Mouse (Mus musculus): ENCODE measurements around the gene Top3b.
A peak's percentile ranks its signal among the peaks of the same experiment; 100 is the strongest.

The Top3b gene

GRCm38 (mm10) chr16:16897056-16897584 lies 26.6 kb downstream of the Top3b start:
- DNase-seq (ENCODE audit: low spot score in 2 of 2) = no peak

- no peak for DNase-seq (ENCODE audit: low spot score in 2 of 2)
These were observed 31.8 kb downstream of the Top3b start for GRCm38 (mm10) chr16:16902329-16902728.

DNA sequence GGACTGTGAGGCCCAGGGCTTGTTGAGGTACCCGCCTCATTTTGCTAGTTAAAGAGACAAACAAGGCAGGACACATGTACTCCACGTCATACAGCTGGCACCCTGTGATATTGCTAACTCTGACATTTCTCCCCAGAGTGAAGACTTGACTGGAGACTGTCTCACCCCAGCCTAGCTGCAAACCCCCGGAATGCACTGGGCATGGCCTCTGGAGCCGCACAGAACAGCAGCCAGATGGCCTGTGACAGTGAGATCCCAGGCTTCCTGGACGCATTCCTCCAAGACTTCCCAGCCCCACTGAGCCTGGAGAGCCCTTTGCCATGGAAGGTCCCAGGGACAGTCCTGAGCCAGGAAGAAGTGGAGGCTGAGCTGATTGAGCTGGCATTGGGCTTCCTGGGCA lies 32.7 kb downstream of the Top3b start:
- DNase-seq (ENCODE audit: low spot score in 2 of 2) = no peak

DNA sequence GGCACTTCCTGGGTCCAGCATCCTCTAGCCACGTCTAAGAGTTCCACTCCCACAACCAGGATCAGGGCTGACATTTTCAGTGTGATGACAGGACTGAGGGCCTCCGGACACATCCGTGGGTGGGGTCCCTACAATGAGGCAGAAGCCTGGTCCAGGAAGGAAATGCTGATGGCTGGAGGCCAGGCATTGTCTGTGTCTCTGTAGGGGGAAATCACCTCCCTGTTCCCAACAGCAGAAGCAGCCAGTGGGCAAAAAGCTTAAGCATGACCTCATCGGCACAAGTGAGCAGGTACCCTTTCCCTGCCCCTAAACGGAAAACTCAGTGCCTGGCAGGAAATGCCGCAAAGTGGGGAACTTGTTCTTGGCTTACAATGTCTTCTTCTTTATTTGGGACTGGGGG lies 37.3 kb downstream of the Top3b start:
- no peak for DNase-seq (ENCODE audit: low spot score in 2 of 2)

- DNase-seq (ENCODE audit: low spot score in 2 of 2) = peak; percentile 79 to 82
These were observed 41.4 kb downstream of the Top3b start for GRCm38 (mm10) chr16:16911641-16912597.

GRCm38 (mm10) chr16:16913440-16913839 lies 42.9 kb downstream of the Top3b start:
- no peak for DNase-seq (ENCODE audit: low spot score in 2 of 2)

DNA sequence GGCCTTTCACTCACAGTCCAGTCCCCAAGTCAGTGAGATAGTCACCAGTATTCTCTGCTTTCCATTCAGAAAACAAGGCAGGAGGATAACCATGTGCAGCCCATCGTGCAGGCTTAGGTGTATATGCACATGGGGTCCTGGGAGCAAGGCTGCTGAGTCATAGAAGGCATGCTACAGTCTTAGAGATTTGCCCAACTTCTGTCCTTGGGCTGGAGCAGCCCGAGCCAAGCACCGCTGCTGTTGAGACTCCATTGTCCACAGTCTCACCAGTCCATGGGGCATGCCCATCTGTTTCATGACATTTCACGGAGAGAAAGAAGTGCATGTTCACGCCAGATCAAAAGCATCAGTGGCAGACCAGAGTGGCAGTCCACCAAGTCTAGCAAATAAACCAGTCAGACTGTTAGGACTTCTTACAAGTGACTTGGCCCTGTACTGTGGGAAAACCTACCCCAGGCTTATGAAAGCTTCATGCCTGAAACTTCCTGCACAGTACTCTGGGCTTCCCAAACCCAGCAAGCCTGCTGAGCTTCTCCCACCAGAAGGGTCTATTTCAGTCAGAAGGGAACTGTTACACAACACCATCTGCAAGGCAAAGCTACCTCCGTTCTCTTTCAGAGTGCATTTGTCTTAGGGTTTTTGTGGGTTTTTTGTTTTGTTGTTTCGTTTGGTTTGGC lies 48.0 kb downstream of the Top3b start:
- DNase-seq (ENCODE audit: low spot score in 2 of 2) = no peak

DNA sequence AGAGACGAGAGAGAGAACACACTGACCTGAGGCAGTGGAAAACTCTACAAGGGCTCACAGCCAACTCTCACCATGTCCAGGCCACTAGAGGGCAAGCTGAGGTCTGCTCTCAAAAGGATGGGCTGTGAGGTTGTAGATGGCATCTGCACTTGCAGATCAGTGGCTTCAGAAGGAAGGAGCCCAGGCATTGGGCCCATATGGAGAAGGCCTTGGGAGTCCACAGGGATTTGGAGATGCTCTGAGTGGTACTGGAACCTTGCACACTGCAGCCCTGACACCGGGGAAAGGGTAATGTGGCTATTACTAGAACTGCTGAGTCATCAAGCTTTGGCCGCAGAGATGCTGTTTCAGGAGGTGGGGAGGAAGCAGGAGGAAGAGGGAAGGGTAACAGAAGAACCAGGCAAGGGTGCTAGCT lies 50.5 kb downstream of the Top3b start:
- DNase-seq (ENCODE audit: low spot score in 2 of 2) = no peak

GRCm38 (mm10) chr16:16924481-16924880 lies 53.9 kb downstream of the Top3b start:
- no peak for DNase-seq (ENCODE audit: low spot score in 2 of 2)

GRCm38 (mm10) chr16:16926536-16926935 lies 56.0 kb downstream of the Top3b start:
- DNase-seq (ENCODE audit: low spot score in 2 of 2) = no peak

DNA sequence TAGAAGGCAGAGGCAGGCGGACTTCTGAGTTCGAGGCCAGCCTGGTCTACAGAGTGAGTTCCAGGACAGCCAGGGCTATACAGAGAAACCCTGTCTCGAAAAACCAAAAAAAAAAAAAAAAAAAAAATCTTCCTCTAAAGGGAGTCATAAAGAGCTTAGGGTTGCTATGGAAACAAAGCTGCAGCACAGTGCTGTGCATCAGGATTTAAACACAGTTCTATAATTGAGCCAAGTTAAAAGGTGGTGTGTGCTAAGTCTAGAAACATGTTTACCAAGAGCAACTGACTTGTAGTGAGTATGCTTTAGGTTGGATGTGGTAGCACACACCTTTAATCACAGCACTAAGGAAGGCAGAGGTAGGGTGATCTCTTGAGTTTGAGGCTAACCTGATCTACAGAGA lies 58.4 kb downstream of the Top3b start:
- peak in 1 of 2 experiments; percentile 30 for DNase-seq (ENCODE audit: low spot score in 2 of 2)

DNA sequence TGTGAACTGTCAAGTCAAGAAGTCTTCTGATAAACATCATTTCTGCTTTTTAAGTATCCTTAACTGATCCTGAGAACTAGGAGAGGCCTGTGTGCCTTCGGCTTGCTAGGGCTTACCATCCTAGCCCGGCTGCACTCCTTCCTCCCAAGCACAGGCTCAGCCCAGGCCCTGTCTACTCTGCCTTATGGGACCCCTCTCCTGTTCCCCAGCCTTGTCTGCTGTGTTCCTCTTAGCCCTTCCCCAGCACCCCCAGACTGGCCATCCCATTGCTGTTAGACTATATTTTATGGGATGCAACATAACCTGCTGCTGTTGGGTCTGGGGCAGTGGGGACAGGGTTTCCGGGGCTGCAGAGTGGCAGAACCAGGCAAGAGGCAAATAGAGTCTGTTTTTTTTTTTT lies 59.8 kb downstream of the Top3b start:
- no peak for DNase-seq (ENCODE audit: low spot score in 2 of 2)

DNA sequence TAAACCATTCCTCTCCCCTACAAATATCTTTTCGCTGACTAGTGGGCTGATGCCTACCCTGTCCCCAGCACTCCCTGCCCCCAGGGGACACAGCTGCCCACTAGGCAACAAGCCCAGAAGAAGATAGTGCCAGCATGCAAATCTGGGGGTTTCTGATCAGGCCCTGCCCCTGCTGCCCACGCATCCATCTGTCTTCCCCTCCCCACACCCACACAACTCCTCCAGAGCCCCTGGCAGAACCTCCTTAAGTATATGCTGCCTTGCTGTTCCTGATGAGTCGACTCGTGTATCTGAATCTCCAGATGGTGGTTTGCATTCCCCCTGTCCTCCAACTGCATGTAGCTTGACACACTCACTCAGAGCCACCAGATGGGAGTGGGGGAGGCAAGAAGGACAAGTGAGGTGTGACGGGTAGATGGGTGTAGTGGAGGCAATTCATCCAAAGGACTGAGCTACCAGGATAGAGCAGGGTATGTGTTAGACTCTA lies 60.3 kb downstream of the Top3b start:
- no peak for DNase-seq (ENCODE audit: low spot score in 2 of 2)

GRCm38 (mm10) chr16:16939543-16939942 lies 69.0 kb downstream of the Top3b start:
- DNase-seq (ENCODE audit: low spot score in 2 of 2) = no peak

DNA sequence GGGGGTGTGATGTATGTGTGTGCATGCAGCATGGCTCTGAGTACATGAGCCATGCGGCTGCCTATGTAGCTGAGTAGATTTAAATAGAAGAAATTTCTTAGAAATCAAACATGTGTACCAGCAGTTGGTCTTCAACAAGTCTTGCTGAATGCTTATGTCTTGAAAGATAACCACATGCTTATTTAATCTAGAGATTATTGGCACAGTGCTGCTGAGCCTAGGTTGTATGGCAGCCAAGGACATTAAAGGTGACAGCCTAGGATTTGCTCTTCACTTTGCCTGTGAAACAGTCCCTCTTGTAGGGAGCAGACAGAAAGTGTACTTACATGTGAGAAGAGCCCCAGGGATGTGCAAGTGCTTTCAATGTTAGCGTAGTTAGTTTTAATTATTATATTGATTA lies 70.5 kb downstream of the Top3b start:
- DNase-seq (ENCODE audit: low spot score in 2 of 2) = no peak
